Mouse (Mus musculus) spleen, postnatal 10 days (tissue): ENCODE measurements at regions not wholly inside any gene's neighbourhood (a gene's known extent, or its start where the extent isn't known, plus 50 kb on each side); places are given as distances from the start of the nearest gene placed in this dataset.

Source experiments
- DNase-seq, 2 experiments: peaks; one replicate each; pipeline ENCODE4 v3.0.0; 2021 to 2022; ENCODE audit warnings: low spot score in 2 of 2

DNA sequence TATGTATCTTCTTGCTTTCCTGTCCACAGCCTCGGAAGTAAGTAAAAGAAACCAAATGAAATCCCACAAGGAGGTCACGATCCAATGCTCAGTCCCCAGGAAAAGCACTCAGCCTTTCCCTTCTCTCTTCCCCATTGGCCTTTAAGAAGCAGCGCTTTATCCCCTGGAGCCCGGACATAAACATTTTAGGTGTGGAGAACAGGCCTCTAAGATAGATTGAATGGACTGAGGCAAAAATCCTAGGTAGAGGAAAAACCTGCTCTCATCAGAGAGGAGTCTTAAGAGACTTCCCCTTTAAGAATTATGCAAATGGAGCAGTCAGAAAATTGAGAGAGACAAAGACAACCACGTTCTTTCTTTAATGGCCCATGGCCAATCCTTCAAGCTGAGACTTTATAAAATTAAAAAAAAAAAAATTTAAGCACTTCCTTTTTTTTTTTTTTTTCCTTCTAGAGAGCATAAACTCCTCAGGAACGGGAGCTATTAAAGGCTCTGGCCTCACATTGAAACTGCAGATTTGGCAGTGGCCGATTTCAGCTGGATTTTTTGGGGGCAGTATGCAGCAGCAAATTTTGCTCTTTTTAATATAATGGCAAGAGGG is 1020.5 kb downstream of the 9330182O14Rik start:
- no peak for DNase-seq

DNA sequence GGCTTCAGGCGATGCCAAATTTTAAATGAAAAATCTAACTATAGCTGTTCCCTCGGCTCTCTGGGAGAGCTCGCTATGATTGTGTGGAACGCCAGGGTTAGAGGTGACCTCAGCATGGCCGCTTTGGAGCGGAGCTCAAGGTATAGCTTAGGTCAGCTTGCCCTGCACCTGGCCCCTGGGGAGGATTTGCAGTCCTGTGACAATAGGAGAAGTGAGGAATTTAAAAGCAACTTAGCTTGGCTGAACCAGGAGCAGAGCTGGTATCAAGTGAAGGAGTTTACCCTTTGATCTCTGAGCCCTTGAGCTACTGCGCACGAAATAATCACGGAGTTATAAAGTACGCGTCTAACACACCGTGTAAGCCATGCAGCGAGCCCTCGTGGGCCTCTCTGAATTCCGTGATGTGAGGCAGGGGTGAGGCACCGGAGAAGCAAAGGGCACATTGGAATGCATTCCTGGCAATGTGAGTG is 1021.0 kb downstream of the 9330182O14Rik start:
- no peak for DNase-seq

GRCm38 (mm10) chr15:41157802-41158201 is 1023.6 kb downstream of the 9330182O14Rik start:
- no peak for DNase-seq

DNA sequence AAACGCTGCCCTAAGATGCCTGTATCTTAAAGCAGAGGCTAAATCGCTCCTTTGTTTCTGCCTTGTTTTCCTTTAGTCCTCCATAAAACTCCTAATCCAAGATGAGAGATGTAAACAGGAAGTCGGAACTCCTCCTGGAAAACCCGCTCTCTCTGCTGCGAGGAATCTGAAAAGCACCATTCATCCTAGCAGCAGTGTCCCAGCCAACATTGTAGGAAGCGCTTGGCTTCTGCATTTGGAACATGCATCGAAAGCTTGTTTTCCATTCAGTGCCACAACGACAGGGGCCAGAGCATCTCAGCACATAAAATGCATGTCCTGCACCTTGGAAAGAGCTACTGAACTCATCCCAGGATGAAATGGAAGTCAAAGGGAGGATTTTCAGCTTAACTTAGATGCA is 1028.1 kb downstream of the 9330182O14Rik start:
- no peak for DNase-seq

- peak in 1 of 2 experiments; percentile 43 for DNase-seq
Measured at GRCm38 (mm10) chr15:41162793-41163192, 1028.6 kb downstream of the 9330182O14Rik start.

DNA sequence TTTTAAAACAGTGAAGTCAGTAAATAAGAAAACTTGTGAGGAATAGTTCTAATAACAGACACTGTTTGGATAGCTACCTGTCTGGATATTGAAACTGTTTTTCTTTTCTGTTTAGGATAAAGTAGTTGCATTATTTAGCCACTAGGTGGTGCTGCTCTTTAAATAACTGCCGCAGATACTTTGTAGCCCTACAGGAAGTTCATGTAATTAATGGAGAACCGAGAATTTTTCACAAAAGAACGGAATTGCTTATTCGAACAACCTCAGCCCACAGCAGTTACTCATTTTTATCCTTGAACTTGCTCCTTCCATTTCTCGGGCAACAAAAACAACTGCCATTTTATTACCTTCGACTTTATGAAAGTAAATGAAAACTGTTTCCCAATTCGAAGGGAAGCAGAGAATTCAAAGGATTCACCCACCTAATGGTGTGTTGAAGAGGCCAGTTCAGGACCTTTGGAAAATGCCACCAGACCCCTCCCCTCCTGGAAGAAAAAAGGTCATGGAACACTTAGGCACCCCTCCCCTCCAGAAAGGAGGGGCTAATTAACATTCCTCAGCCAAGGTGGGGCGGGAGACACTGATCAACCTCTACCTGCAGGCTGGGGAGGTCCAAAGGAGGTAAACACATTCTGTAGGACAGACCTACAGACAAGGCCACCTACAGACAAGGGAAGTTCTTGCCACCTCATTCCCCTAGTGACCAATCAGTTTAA is 1029.6 kb downstream of the 9330182O14Rik start:
- DNase-seq: no peak

- DNase-seq: no peak
Measured at GRCm38 (mm10) chr15:41165534-41165933, 1031.4 kb downstream of the 9330182O14Rik start.

GRCm38 (mm10) chr15:41190792-41191191 is 1056.6 kb downstream of the 9330182O14Rik start:
- no peak for DNase-seq

DNA sequence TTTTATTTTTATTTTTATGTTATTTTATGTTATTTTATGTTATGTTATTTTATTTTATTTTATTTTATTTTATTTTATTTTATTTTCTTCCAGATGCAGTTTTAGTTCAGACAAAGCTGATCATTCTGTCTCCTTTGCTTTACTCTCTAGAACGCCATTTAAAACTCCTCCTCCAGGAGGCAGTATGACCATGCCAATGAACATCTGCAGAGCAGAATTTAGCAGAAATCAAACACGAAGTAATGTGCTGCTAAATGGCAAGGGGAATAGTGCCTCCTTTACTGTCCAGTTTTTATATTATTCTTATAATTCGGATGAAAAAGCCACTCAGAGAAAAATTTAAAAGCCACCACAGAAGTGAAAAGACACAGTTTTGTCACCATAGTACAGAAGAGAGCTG is 1059.1 kb downstream of the 9330182O14Rik start:
- peak in 1 of 2 experiments; percentile 24 for DNase-seq

- DNase-seq: no peak
Measured at GRCm38 (mm10) chr15:41223801-41224200, 1089.6 kb downstream of the 9330182O14Rik start.

GRCm38 (mm10) chr15:41232406-41233060 is 1098.4 kb downstream of the 9330182O14Rik start:
- DNase-seq: no peak
